Mouse (Mus musculus): ENCODE results near the gene Slc25a16.

The Slc25a16 gene

DNA sequence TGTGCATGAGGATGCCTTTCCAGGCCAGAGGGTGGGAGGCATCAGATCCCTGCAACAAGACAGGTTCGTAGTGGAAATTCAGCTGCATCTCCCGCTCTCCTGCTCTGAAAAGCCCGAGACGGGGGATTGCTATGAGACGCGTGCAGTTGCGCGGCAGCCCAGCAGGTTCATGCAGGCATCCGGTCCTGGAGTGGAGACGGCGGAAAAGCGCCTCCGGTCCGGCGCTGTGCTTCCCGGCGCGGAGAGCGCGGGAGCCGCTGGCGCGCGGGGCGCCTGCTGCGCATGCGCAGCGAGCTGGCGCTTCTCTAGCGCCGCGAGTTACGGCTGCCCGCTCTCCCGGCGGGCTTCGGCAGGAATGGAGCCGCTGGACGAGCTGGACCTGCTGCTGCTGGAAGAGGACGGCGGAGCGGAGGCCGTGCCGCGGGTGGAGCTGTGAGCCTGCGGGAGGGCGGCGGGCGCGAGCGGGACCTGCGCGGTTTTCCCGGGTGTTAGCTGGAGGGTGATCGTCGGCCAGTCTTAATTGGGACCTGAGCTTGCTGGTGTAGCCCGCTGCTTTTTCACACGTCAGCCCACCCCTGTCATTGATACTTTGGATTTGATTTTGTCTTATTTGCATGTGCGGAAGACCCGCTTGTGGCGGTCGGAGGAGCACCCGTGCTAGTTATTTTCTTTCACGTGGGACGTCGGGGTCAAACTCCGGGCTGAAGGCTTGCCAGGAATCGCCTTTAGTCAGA is 26.5 kb downstream of the Slc25a16 start, which contains the start of gene Dna2:
Dna2 (plus strand) TSS at position 289 of the 734 bp plus-strand sequence.
- ChIA-PET CTCF (interaction anchor here (0.5 to 1.7 kb wide), 13 partner anchors 12 to 1397 kb away, joined by 3 to 9 read pairs (median 3); partner anchors contain the start of gene Rufy2 (in 3 of the 4)), POLR2A (interaction anchor here (0.5 to 3.2 kb wide), 35 partner anchors 9 to 465 kb away, joined by 3 to 10 read pairs (median 3); partner anchors contain the start of genes Ccar1 (in 1 of the 4), Hnrnph3 (in 1 of the 4), Pbld2 (in 1 of the 4) and Rufy2 (in 1 of the 4))

DNA sequence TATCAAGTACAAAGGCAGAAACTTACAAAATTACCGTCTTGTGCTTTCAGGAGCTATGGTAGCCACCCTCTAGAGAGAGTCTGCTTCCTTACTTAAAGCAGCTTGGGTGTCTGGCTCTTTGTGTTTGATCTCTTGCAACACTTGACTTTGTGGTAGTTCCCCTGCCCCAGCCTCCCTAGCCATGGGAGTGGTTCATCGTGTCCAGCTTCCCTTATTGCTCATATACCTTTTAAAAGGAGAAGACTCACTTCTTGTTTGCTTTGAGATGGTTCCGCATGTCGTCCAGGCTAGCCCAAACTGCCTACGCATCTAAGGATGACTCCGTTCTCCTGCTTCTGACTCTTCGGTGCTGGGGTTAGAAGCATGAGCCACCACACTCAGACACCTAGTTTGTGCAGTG is 28.1 kb downstream of the Slc25a16 start:
- POLR2A ChIA-PET, result interaction anchor here in 2 of 4 experiments (0.6 to 3.2 kb wide), 8 partner anchors 17 to 65 kb away, joined by 3 to 10 read pairs (median 4); partner anchors contain the start of gene Rufy2 (in 1 of the 2)
- CTCF ChIA-PET, result interaction anchor here in 2 of 4 experiments (0.6 to 1.1 kb wide), 4 partner anchors 31 to 48 kb away, joined by 3 to 6 read pairs (median 4); partner anchors contain the start of gene Rufy2 (in 2 of the 2)

DNA sequence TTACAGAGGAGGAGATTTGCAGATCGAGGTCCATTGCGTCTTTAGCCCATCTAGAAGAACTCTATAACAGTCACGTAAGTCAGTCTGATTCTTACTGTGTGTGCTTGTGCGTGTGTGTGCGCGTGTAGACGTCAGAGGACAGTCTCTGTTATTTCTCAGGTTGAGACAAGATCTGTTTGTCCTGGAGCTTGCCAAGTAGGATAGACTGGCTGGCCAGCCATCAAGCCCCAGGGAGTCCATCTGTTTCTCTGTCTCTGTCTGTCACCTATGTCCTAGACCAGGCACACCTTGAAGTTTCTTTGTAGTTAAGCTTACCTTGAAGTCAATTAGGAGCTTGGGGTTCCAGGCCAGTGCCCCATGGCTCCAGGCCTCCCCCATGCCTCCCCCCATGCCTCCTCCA is 43.5 kb downstream of the Slc25a16 start:
- ChIA-PET CTCF (interaction anchor here in 1 of 4 experiments (1.1 kb wide), 1 partner anchor 23 kb away, joined by 4 read pairs; no protein-coding TSS in a partner anchor), POLR2A (interaction anchor here in 2 of 4 experiments (0.7 to 1.0 kb wide), 2 partner anchors 10 to 32 kb away, joined by 4 to 7 read pairs; no protein-coding TSS in a partner anchor)

DNA sequence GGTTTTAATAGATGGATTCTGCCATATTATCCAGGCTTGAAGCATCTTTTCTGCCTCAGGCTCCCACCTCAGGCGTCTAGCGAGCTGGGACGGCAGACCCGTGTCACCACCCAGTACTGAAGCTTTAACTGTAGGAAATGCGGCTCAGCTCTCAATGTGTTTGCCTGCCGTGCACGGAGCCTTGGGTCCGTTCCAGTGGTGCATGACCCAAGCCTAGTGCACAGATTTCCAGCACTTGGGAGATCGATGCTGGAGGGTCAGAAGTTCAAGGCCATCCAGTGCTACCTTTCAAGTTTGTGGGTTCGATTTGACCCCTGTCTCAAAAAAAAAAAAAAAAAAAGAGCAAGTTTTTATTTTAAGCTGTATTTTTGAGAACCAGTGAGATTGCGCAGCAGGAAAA is 45.4 kb downstream of the Slc25a16 start:
- ChIA-PET POLR2A (interaction anchor here in 3 of 4 experiments (0.6 to 1.7 kb wide), 9 partner anchors 13 to 194 kb away, joined by 3 to 6 read pairs (median 4); partner anchors contain the start of genes Hnrnph3 (in 1 of the 3), Pbld2 (in 1 of the 3) and Rufy2 (in 1 of the 3)), CTCF (interaction anchor here (0.6 to 1.7 kb wide), 8 partner anchors 14 to 670 kb away, joined by 3 to 9 read pairs (median 4); partner anchors contain the start of gene Rufy2 (in 2 of the 4))

- ChIA-PET POLR2A (interaction anchor here in 3 of 4 experiments (0.6 to 1.7 kb wide), 11 partner anchors 9 to 194 kb away, joined by 3 to 6 read pairs (median 4); partner anchors contain the start of genes Hnrnph3 (in 1 of the 3), Pbld2 (in 1 of the 3) and Rufy2 (in 1 of the 3)), CTCF (interaction anchor here (0.6 to 1.7 kb wide), 9 partner anchors 13 to 670 kb away, joined by 3 to 9 read pairs (median 3); partner anchors contain the start of gene Rufy2 (in 2 of the 4))
These were observed 45.9 kb downstream of the Slc25a16 start for GRCm38 (mm10) chr10:62966291-62966690.

DNA sequence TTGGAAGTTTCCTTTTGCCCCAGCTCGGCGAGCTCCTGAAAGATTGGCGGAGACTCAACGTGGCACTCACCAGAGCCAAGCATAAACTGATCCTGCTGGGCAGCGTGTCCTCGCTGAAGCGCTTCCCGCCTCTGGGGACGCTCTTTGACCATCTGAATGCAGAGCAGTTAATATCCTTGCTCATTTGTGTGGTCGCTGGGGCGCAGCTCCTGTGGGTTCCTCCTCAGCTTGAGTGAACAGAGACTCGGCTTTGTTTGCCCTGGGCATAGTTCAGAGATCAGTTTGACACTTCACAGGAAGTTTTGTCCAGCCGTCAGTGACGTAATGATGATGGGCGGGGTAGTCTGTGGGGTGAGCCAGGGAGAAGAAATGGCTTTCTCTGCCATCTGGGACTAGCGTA is 51.4 kb downstream of the Slc25a16 start:
- ChIA-PET POLR2A (interaction anchor here in 3 of 4 experiments (0.5 to 1.7 kb wide), 3 partner anchors 8 to 19 kb away, joined by 3 to 5 read pairs (median 5); partner anchors contain the start of gene Rufy2 (in 1 of the 3)), CTCF (interaction anchor here in 2 of 4 experiments (0.5 to 1.2 kb wide), 4 partner anchors 8 to 247 kb away, joined by 3 to 7 read pairs (median 5); partner anchors contain the start of gene Rufy2 (in 1 of the 2))

- POLR2A ChIA-PET, result interaction anchor here (0.5 to 2.5 kb wide), 33 partner anchors 8 to 530 kb away, joined by 3 to 14 read pairs (median 4); partner anchors contain the start of genes Hnrnph3 (in 3 of the 4), Pbld2 (in 3 of the 4), Dna2 (in 1 of the 4) and Supv3l1 (in 1 of the 4)
- CTCF ChIA-PET, result interaction anchor here (0.5 to 2.2 kb wide), 48 partner anchors 8 to 407 kb away, joined by 3 to 15 read pairs (median 4); partner anchors contain the start of genes Dna2 (in 2 of the 4), Ccar1 (in 1 of the 4) and Herc4 (in 1 of the 4)
These were observed 59.2 kb downstream of the Slc25a16 start for GRCm38 (mm10) chr10:62979667-62980038.

DNA sequence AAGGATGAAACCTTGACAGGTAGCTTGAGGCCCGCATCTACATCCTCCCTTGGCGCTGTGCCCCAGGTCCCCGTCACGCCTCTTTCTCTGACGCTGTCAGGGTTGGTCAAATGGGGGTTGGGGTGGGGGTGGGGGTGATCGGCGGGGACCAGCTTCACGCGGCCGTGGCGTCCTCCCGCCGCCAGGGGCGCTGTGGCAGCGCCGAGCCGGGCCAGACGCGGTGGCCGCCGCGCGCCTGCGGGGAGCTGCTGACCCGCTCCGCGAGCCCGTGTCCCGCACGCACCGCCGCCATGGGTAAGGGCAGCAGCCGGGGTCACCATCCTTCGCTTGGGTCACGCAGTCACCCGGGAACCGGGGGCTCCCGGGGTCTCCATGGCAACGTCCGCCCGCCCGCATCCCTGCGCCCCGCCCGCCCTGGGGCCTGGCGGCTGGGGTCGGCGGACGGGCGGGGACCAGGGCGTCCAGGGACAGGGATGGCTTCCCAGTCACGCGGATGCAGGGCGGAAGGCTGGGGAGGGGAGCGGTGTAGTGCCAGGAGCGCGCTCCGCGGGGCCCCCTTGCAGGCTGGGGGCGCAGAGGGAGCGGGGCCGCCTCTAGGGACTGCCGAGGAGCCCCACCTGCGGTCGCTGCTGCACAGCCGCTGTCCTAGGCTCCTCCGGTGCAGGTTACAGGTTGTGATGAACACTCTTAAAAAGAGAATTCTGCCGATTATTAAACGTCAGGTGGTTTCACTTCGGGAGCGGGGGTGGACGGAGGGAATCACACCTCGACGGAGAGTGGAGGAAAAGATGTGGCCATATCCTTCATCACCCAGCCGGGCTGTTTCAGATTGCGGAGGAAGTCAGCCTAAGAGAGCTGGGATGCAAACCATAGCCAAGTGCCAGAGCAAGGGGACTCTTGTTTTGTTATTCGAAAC is 59.9 kb downstream of the Slc25a16 start, which contains the start of gene Rufy2:
Rufy2 (plus strand) TSS at position 185 of the 916 bp plus-strand sequence.
- CTCF ChIA-PET, result interaction anchor here (0.5 to 2.2 kb wide), 57 partner anchors 9 to 406 kb away, joined by 3 to 15 read pairs (median 4); partner anchors contain the start of genes Dna2 (in 3 of the 4), Ccar1 (in 1 of the 4) and Herc4 (in 1 of the 4)
- POLR2A ChIA-PET, result interaction anchor here (0.5 to 2.5 kb wide), 38 partner anchors 9 to 530 kb away, joined by 3 to 14 read pairs (median 4); partner anchors contain the start of genes Hnrnph3 (in 3 of the 4), Pbld2 (in 3 of the 4), Dna2 (in 1 of the 4) and Supv3l1 (in 1 of the 4)

- POLR2A ChIA-PET, result interaction anchor here in 3 of 4 experiments (0.6 to 1.9 kb wide), 4 partner anchors 11 to 321 kb away, joined by 3 to 7 read pairs (median 4); no protein-coding TSS in a partner anchor
These were observed 63.6 kb downstream of the Slc25a16 start for GRCm38 (mm10) chr10:62984072-62984471.

GRCm38 (mm10) chr10:62984495-62984894 is 64.1 kb downstream of the Slc25a16 start:
- POLR2A ChIA-PET, result interaction anchor here in 3 of 4 experiments (0.5 to 2.4 kb wide), 6 partner anchors 10 to 321 kb away, joined by 4 to 7 read pairs (median 4); no protein-coding TSS in a partner anchor
- CTCF ChIA-PET, result interaction anchor here in 3 of 4 experiments (0.6 to 2.2 kb wide), 7 partner anchors 23 to 141 kb away, joined by 3 to 9 read pairs (median 3); partner anchors contain the start of gene Hnrnph3 (in 1 of the 3)

More at GRCm38 (mm10) chr10:62984072-62984471, 63.6 kb downstream of the Slc25a16 start:
- CTCF ChIA-PET, result interaction anchor here in 3 of 4 experiments (0.6 to 2.2 kb wide), 6 partner anchors 23 to 141 kb away, joined by 3 to 9 read pairs (median 4); partner anchors contain the start of gene Hnrnph3 (in 1 of the 3)

DNA sequence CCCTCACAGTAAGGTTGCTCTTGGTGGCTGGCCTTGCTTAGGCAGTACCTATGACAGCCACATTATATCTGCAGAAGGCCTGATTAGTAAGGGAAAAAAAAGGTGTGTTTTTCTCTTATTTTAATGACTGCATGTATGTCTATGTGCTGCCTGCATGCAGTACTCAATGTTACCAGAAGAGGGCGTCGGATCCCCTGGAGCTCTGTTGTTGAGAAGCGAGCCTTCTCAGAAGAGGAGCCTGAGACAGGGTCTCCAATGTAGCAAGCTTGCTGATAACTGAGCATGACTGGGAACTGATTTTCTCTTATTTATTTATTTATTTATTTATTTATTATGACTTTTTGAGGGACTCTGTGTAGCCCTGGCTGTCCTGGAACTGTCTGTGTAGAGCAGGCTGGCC is 66.9 kb downstream of the Slc25a16 start:
- CTCF ChIA-PET, result interaction anchor here (0.5 to 2.5 kb wide), 51 partner anchors 11 to 696 kb away, joined by 3 to 18 read pairs (median 4); partner anchors contain the start of genes Dnajc12 (in 3 of the 4), Dna2 (in 1 of the 4), Hnrnph3 (in 1 of the 4) and Pbld2 (in 1 of the 4)
- POLR2A ChIA-PET, result interaction anchor here in 3 of 4 experiments (0.7 to 3.4 kb wide), 22 partner anchors 10 to 399 kb away, joined by 3 to 19 read pairs (median 4); partner anchors contain the start of genes Ccar1 (in 1 of the 3), Hnrnph3 (in 1 of the 3), Pbld2 (in 1 of the 3) and Slc25a16 (in 1 of the 3)

- ChIA-PET POLR2A (interaction anchor here in 2 of 4 experiments (0.7 to 1.9 kb wide), 12 partner anchors 8 to 122 kb away, joined by 3 to 10 read pairs (median 4); partner anchors contain the start of genes Dna2 (in 1 of the 2), Hnrnph3 (in 1 of the 2), Pbld2 (in 1 of the 2) and Rufy2 (in 1 of the 2)), CTCF (interaction anchor here in 2 of 4 experiments (0.7 to 2.1 kb wide), 7 partner anchors 11 to 1963 kb away, joined by 3 to 9 read pairs (median 4); partner anchors contain the start of gene Rufy2 (in 2 of the 2))
These were observed 70.2 kb downstream of the Slc25a16 start for GRCm38 (mm10) chr10:62990636-62991035.

- ChIA-PET CTCF (interaction anchor here in 3 of 4 experiments (0.5 to 1.7 kb wide), 4 partner anchors 14 to 28 kb away, joined by 3 to 6 read pairs (median 6); partner anchors contain the start of gene Rufy2 (in 3 of the 3)), POLR2A (interaction anchor here (0.6 to 5.0 kb wide), 13 partner anchors 9 to 143 kb away, joined by 3 to 18 read pairs (median 6); partner anchors contain the start of genes Rufy2 (in 3 of the 4), Hnrnph3 (in 2 of the 4) and Pbld2 (in 2 of the 4))
These were observed 73.6 kb downstream of the Slc25a16 start for GRCm38 (mm10) chr10:62993991-62994390.

All from embryonic stem cell, embryonic (primary cell).